Comparison of ENCODE assay signal across 30 mouse cellular contexts in genomic region chr17:27600286-27600685, GRCm38 (mm10). TPM values are rescaled to one million over a fixed set of nuclear protein-coding genes. Genes with fewer than 3 reads are reported as not detected.
DNase-seq lines count a peak whose midpoint lies in the region; ATAC-seq and TF ChIP-seq lines count a peak whose summit lies in the region.
"Had no signal": no experiment of that assay in that cellular context is flagged by ENCODE, and none has a peak within 500 bp of the region (broad histone marks: within the 10 kb centered on the region; RNA-seq: fewer than 3 reads in every experiment).

No protein-coding gene starts in this region.

- no peak overlapping the region for H3K4me2 ChIP-seq in embryonic facial prominence, embryonic 13.5 days
- no peak overlapping the region for H3K4me2 ChIP-seq in heart, embryonic 15.5 days
- no peak overlapping the region for H3K4me2 ChIP-seq in hindbrain, postnatal 0 days (ENCODE audit: low read depth, low read length)
- H3K4me2 ChIP-seq in hindbrain, embryonic 12.5 days (replicated peaks) = no peak overlapping the region
- H3K4me2 ChIP-seq: embryonic facial prominence, embryonic 15.5 days; hindbrain, embryonic 14.5 days had no signal

- no peak for ATAC-seq in embryonic facial prominence, embryonic 13.5 days (ENCODE audit: insufficient number of reproducible peaks, insufficient read depth, low FRiP score, low TSS enrichment, low read depth)
- no peak for ATAC-seq in heart, embryonic 15.5 days (replicated peaks; ENCODE audit: insufficient number of reproducible peaks, insufficient read depth, low FRiP score, low read depth)
- no peak for ATAC-seq in hindbrain, postnatal 0 days
- ATAC-seq in hindbrain, embryonic 12.5 days (ENCODE audit: low FRiP score) = no peak
- ATAC-seq: forebrain, embryonic 14.5 days; forebrain, postnatal 0 days; intestine, postnatal 0 days had no signal

- peaks cover 19% of the 10 kb centered on the region for H3K36me3 ChIP-seq in embryonic facial prominence, embryonic 13.5 days
- H3K36me3 ChIP-seq in embryonic facial prominence, embryonic 10.5 days (replicated peaks) = peaks cover 38% of the 10 kb centered on the region
- 0 out of 2 replicates have a peak, but pooled peaks cover 2% of the 10 kb centered on the region for H3K36me3 ChIP-seq in heart, embryonic 15.5 days
- peaks cover 18% of the 10 kb centered on the region for H3K36me3 ChIP-seq in heart, embryonic 10.5 days
- peaks cover 9% of the 10 kb centered on the region; the same call in 1 of the 2 replicates for H3K36me3 ChIP-seq in hindbrain, postnatal 0 days (ENCODE audit: insufficient read depth, low read length)
- peaks cover 15% of the 10 kb centered on the region for H3K36me3 ChIP-seq in hindbrain, embryonic 12.5 days

- no peaks in the 10 kb centered on the region for H3K27me3 ChIP-seq in embryonic facial prominence, embryonic 13.5 days
- H3K27me3 ChIP-seq in embryonic facial prominence, embryonic 10.5 days (replicated peaks; ENCODE audit: low read depth, poor library complexity, severe bottlenecking) = no peaks in the 10 kb centered on the region
- no peaks in the 10 kb centered on the region for H3K27me3 ChIP-seq in heart, embryonic 15.5 days
- H3K27me3 ChIP-seq in heart, embryonic 10.5 days (ENCODE audit: insufficient read depth, poor library complexity, severe bottlenecking) = no peaks in the 10 kb centered on the region
- H3K27me3 ChIP-seq in hindbrain, postnatal 0 days (ENCODE audit: insufficient read depth, low read length) = no peaks in the 10 kb centered on the region
- no peaks in the 10 kb centered on the region for H3K27me3 ChIP-seq in hindbrain, embryonic 12.5 days
- H3K27me3 ChIP-seq: CH12.LX; embryonic facial prominence, embryonic 15.5 days; Patski had no signal

- H3K4me3 ChIP-seq in embryonic facial prominence, embryonic 13.5 days = no peak overlapping the region
- H3K4me3 ChIP-seq in embryonic facial prominence, embryonic 10.5 days = no peak overlapping the region
- H3K4me3 ChIP-seq in heart, embryonic 15.5 days = no peak overlapping the region
- no peak overlapping the region for H3K4me3 ChIP-seq in heart, embryonic 10.5 days
- H3K4me3 ChIP-seq in hindbrain, postnatal 0 days (ENCODE audit: low read length) = no peak overlapping the region
- H3K4me3 ChIP-seq in hindbrain, embryonic 12.5 days = no peak overlapping the region
- H3K4me3 ChIP-seq: embryonic facial prominence, embryonic 15.5 days; hindbrain, embryonic 10.5 days had no signal

- no peak for TF ChIP-seq CTCF in hindbrain, postnatal 0 days (IDR thresholded peaks at IDR 0.05; ENCODE audit: low read depth)

- no peak overlapping the region for H3K9ac ChIP-seq in embryonic facial prominence, embryonic 13.5 days
- H3K9ac ChIP-seq in heart, embryonic 15.5 days = no peak overlapping the region
- 0 out of 2 replicates have a peak overlapping the region, but pooled peaks have one; percentile 7 for H3K9ac ChIP-seq in hindbrain, postnatal 0 days (replicated peaks; ENCODE audit: low read length)
- no peak overlapping the region for H3K9ac ChIP-seq in hindbrain, embryonic 12.5 days
- H3K9ac ChIP-seq: embryonic facial prominence, embryonic 15.5 days; forebrain, postnatal 0 days; hindbrain, embryonic 14.5 days had no signal

- peak; percentile 44 for DNase-seq in adrenal gland, postnatal 14 days
- DNase-seq in adrenal gland, postnatal 4 days (ENCODE audit: low spot score in 2 of 2) = no peak
- no peak for DNase-seq in embryonic facial prominence, embryonic 10.5 days (ENCODE audit: low spot score)
- DNase-seq in heart, embryonic 10.5 days (ENCODE audit: low spot score) = no peak
- DNase-seq in hindbrain, postnatal 0 days (ENCODE audit: low spot score) = no peak
- DNase-seq: B cell, adult 2 months; embryo, embryonic 11 days; forebrain, postnatal 0 days; gastrocnemius, postnatal 10 days; gastrocnemius, postnatal 36 days; kidney, adult 2 months had no signal

- 85% methylated on average over 3 of the region's 3 CpGs for WGBS in embryonic facial prominence, embryonic 13.5 days
- WGBS in embryonic facial prominence, embryonic 10.5 days = 87% methylated on average over 3 of the region's 3 CpGs
- 84% methylated on average over 3 of the region's 3 CpGs for WGBS in heart, embryonic 15.5 days
- WGBS in heart, embryonic 10.5 days = 83% methylated on average over 3 of the region's 3 CpGs
- 78% methylated on average over 3 of the region's 3 CpGs for WGBS in hindbrain, postnatal 0 days
- WGBS in hindbrain, embryonic 12.5 days = 83% methylated on average over 3 of the region's 3 CpGs

- peaks cover 43% of the 10 kb centered on the region for H3K4me1 ChIP-seq in embryonic facial prominence, embryonic 13.5 days
- peaks cover 45% of the 10 kb centered on the region for H3K4me1 ChIP-seq in embryonic facial prominence, embryonic 10.5 days
- H3K4me1 ChIP-seq in heart, embryonic 15.5 days (replicated peaks) = peaks cover 89% of the 10 kb centered on the region
- peaks cover 87% of the 10 kb centered on the region for H3K4me1 ChIP-seq in heart, embryonic 10.5 days
- peaks cover 25% of the 10 kb centered on the region for H3K4me1 ChIP-seq in hindbrain, postnatal 0 days (ENCODE audit: insufficient read depth, low read length)
- H3K4me1 ChIP-seq in hindbrain, embryonic 12.5 days = peaks cover 21% of the 10 kb centered on the region

- no peaks in the 10 kb centered on the region for H3K9me3 ChIP-seq in embryonic facial prominence, embryonic 13.5 days
- H3K9me3 ChIP-seq in embryonic facial prominence, embryonic 10.5 days = no peaks in the 10 kb centered on the region
- no peaks in the 10 kb centered on the region for H3K9me3 ChIP-seq in heart, embryonic 15.5 days (replicated peaks)
- no peaks in the 10 kb centered on the region for H3K9me3 ChIP-seq in heart, embryonic 10.5 days
- no peaks in the 10 kb centered on the region for H3K9me3 ChIP-seq in hindbrain, postnatal 0 days (ENCODE audit: low read length)
- no peaks in the 10 kb centered on the region for H3K9me3 ChIP-seq in hindbrain, embryonic 12.5 days (replicated peaks)
- H3K9me3 ChIP-seq: embryonic facial prominence, embryonic 15.5 days; G1E; hindbrain, embryonic 10.5 days had no signal

- H3K27ac ChIP-seq in embryonic facial prominence, embryonic 13.5 days = peak overlapping the region; percentile 8; the same call in 1 of the 2 replicates
- no peak overlapping the region for H3K27ac ChIP-seq in embryonic facial prominence, embryonic 10.5 days (replicated peaks)
- H3K27ac ChIP-seq in heart, embryonic 15.5 days = 0 out of 2 replicates have a peak overlapping the region, but pooled peaks have one; percentile 40
- H3K27ac ChIP-seq in heart, embryonic 10.5 days = no peak overlapping the region
- 0 out of 2 replicates have a peak overlapping the region, but pooled peaks have one; percentile 36 for H3K27ac ChIP-seq in hindbrain, postnatal 0 days
- H3K27ac ChIP-seq in hindbrain, embryonic 12.5 days = no peak overlapping the region
- H3K27ac ChIP-seq: embryonic facial prominence, embryonic 15.5 days; hindbrain, embryonic 10.5 days; hindbrain, embryonic 14.5 days; kidney, postnatal 0 days had no signal

RNA-seq across cellular contexts. Expression of gene Nudt3, which starts 23.0 kb away (rescaled TPM):
- total RNA-seq in adrenal gland, postnatal 14 days (2021) = 162 and 173 TPM in 2 replicates
- total RNA-seq in adrenal gland, postnatal 4 days (2021) = 100 to 1,000 TPM; 173 to 174 TPM
- polyA plus RNA-seq in embryonic facial prominence, embryonic 13.5 days (2015; fragmentation: Nextera tagmentation; extraction: Ambion mirVana) = 116 and 117 TPM in 2 replicates
- polyA plus RNA-seq in embryonic facial prominence, embryonic 10.5 days (2016; fragmentation: Nextera tagmentation; extraction: Ambion mirVana) = 85.5 and 87.8 TPM in 2 replicates
- polyA plus RNA-seq in heart, embryonic 15.5 days (2015; fragmentation: Nextera tagmentation; extraction: Ambion mirVana) = 132 and 145 TPM in 2 replicates
- polyA plus RNA-seq in heart, embryonic 10.5 days (2016; fragmentation: Nextera tagmentation; extraction: Ambion mirVana) = 89.7 and 107 TPM in 2 replicates
- 252 and 264 TPM in 2 replicates for total RNA-seq in hindbrain, postnatal 0 days (2014; rRNA removed)
- 210 and 220 TPM in 2 replicates for polyA plus RNA-seq in hindbrain, postnatal 0 days (2015; fragmentation: Nextera tagmentation; extraction: Ambion mirVana)
- polyA plus RNA-seq in hindbrain, embryonic 12.5 days (2016; fragmentation: Nextera tagmentation; extraction: Ambion mirVana) = 199 and 204 TPM in 2 replicates

RNA-seq across cellular contexts. Expression of gene AI413582, which starts 34.7 kb away (rescaled TPM):
- 10.9 and 19.7 TPM in 2 replicates for total RNA-seq in adrenal gland, postnatal 14 days (2021)
- total RNA-seq in adrenal gland, postnatal 4 days (2021) = 10 to 100 TPM; 17.4 to 19.1 TPM
- polyA plus RNA-seq in embryonic facial prominence, embryonic 13.5 days (2015; fragmentation: Nextera tagmentation; extraction: Ambion mirVana) = 21.2 and 21.4 TPM in 2 replicates
- 12.1 and 15.9 TPM in 2 replicates for polyA plus RNA-seq in embryonic facial prominence, embryonic 10.5 days (2016; fragmentation: Nextera tagmentation; extraction: Ambion mirVana)
- 14.5 and 23.0 TPM in 2 replicates for polyA plus RNA-seq in heart, embryonic 15.5 days (2015; fragmentation: Nextera tagmentation; extraction: Ambion mirVana)
- 19.7 and 21.0 TPM in 2 replicates for polyA plus RNA-seq in heart, embryonic 10.5 days (2016; fragmentation: Nextera tagmentation; extraction: Ambion mirVana)
- 50.2 and 59.6 TPM in 2 replicates for total RNA-seq in hindbrain, postnatal 0 days (2014; rRNA removed)
- 92.7 and 95.3 TPM in 2 replicates for polyA plus RNA-seq in hindbrain, postnatal 0 days (2015; fragmentation: Nextera tagmentation; extraction: Ambion mirVana)
- 19.8 and 21.9 TPM in 2 replicates for polyA plus RNA-seq in hindbrain, embryonic 12.5 days (2016; fragmentation: Nextera tagmentation; extraction: Ambion mirVana)

RNA-seq across cellular contexts. Expression of gene RPS10-NUDT3, which starts 34.7 kb away (rescaled TPM):
- not detected in 2 replicates for total RNA-seq in adrenal gland, postnatal 14 days (2021)
- total RNA-seq in adrenal gland, postnatal 4 days (2021) = not detected
- not detected in 2 replicates for polyA plus RNA-seq in embryonic facial prominence, embryonic 13.5 days (2015; fragmentation: Nextera tagmentation; extraction: Ambion mirVana)
- polyA plus RNA-seq in embryonic facial prominence, embryonic 10.5 days (2016; fragmentation: Nextera tagmentation; extraction: Ambion mirVana) = not detected in 2 replicates
- polyA plus RNA-seq in heart, embryonic 15.5 days (2015; fragmentation: Nextera tagmentation; extraction: Ambion mirVana) = not detected in 2 replicates
- not detected in 2 replicates for polyA plus RNA-seq in heart, embryonic 10.5 days (2016; fragmentation: Nextera tagmentation; extraction: Ambion mirVana)
- total RNA-seq in hindbrain, postnatal 0 days (2014; rRNA removed) = not detected in 2 replicates
- polyA plus RNA-seq in hindbrain, postnatal 0 days (2015; fragmentation: Nextera tagmentation; extraction: Ambion mirVana) = not detected in 2 replicates
- not detected in 2 replicates for polyA plus RNA-seq in hindbrain, embryonic 12.5 days (2016; fragmentation: Nextera tagmentation; extraction: Ambion mirVana)
- total RNA-seq: adrenal gland, adult 18-20 months; CH12.LX; forebrain, postnatal 0 days; G1E; gastrocnemius, postnatal 10 days; gastrocnemius, postnatal 36 days; granulocyte monocyte progenitor cell, adult 5-6 weeks had no signal
- polyA plus RNA-seq: embryonic facial prominence, embryonic 11.5 days; embryonic facial prominence, embryonic 15.5 days; forebrain, embryonic 11.5 days; forebrain, embryonic 14.5 days; forebrain, postnatal 0 days; G1E; heart, embryonic 14.5 days; hindbrain, embryonic 14.5 days; intestine, embryonic 14.5 days; intestine, postnatal 0 days; kidney, adult 2 months; kidney, embryonic 14.5 days; kidney, postnatal 0 days had no signal

RNA-seq across cellular contexts. Expression of gene Rps10, which starts 36.2 kb away (rescaled TPM):
- total RNA-seq in adrenal gland, postnatal 14 days (2021) = 864 and 1,045 TPM in 2 replicates
- total RNA-seq in adrenal gland, postnatal 4 days (2021) = 1,000 to 10,000 TPM; 1,377 to 1,386 TPM
- polyA plus RNA-seq in embryonic facial prominence, embryonic 13.5 days (2015; fragmentation: Nextera tagmentation; extraction: Ambion mirVana) = 1,114 and 1,137 TPM in 2 replicates
- 906 and 913 TPM in 2 replicates for polyA plus RNA-seq in embryonic facial prominence, embryonic 10.5 days (2016; fragmentation: Nextera tagmentation; extraction: Ambion mirVana)
- 506 and 536 TPM in 2 replicates for polyA plus RNA-seq in heart, embryonic 15.5 days (2015; fragmentation: Nextera tagmentation; extraction: Ambion mirVana)
- polyA plus RNA-seq in heart, embryonic 10.5 days (2016; fragmentation: Nextera tagmentation; extraction: Ambion mirVana) = 629 and 734 TPM in 2 replicates
- total RNA-seq in hindbrain, postnatal 0 days (2014; rRNA removed) = 1,174 and 1,303 TPM in 2 replicates
- polyA plus RNA-seq in hindbrain, postnatal 0 days (2015; fragmentation: Nextera tagmentation; extraction: Ambion mirVana) = 497 and 519 TPM in 2 replicates
- polyA plus RNA-seq in hindbrain, embryonic 12.5 days (2016; fragmentation: Nextera tagmentation; extraction: Ambion mirVana) = 618 and 712 TPM in 2 replicates

RNA-seq across cellular contexts. Expression of gene Hmga1, which starts 44.0 kb away (rescaled TPM):
- 17.4 and 27.0 TPM in 2 replicates for total RNA-seq in adrenal gland, postnatal 14 days (2021)
- 10 to 100 TPM; 41.6 to 44.9 TPM for total RNA-seq in adrenal gland, postnatal 4 days (2021)
- polyA plus RNA-seq in embryonic facial prominence, embryonic 13.5 days (2015; fragmentation: Nextera tagmentation; extraction: Ambion mirVana) = 227 and 258 TPM in 2 replicates
- 819 and 896 TPM in 2 replicates for polyA plus RNA-seq in embryonic facial prominence, embryonic 10.5 days (2016; fragmentation: Nextera tagmentation; extraction: Ambion mirVana)
- 95.0 and 152 TPM in 2 replicates for polyA plus RNA-seq in heart, embryonic 15.5 days (2015; fragmentation: Nextera tagmentation; extraction: Ambion mirVana)
- polyA plus RNA-seq in heart, embryonic 10.5 days (2016; fragmentation: Nextera tagmentation; extraction: Ambion mirVana) = 438 and 609 TPM in 2 replicates
- 142 and 170 TPM in 2 replicates for total RNA-seq in hindbrain, postnatal 0 days (2014; rRNA removed)
- 130 and 145 TPM in 2 replicates for polyA plus RNA-seq in hindbrain, postnatal 0 days (2015; fragmentation: Nextera tagmentation; extraction: Ambion mirVana)
- polyA plus RNA-seq in hindbrain, embryonic 12.5 days (2016; fragmentation: Nextera tagmentation; extraction: Ambion mirVana) = 161 and 162 TPM in 2 replicates

Comparison
In these comparisons a context has a peak if more than half of its experiments do, and no peak if none do; other contexts are left out.
1. H3K27ac ChIP-seq: peak in embryonic facial prominence, embryonic 13.5 days (single experiment), heart, embryonic 15.5 days (single experiment) and hindbrain, postnatal 0 days (single experiment); none in embryonic facial prominence, embryonic 10.5 days (single experiment), heart, embryonic 10.5 days (single experiment) and hindbrain, embryonic 12.5 days (single experiment).